Mouse (Mus musculus) adrenal gland, adult (tissue): ENCODE results near the gene Acd.

ENCODE experiments used
- DNase-seq, 2 experiments: peaks; one replicate each; pipeline ENCODE4 v3.0.0; 2022 to 2023; ENCODE audit warnings: low spot score in 1 of 2; ENCODE audit not compliant: inconsistent age in 2 of 2

The Acd gene

GRCm38 (mm10) chr8:105700966-105701824 is at the start of gene Acd, which contains the start of gene Pard6a:
TSS of gene Acd (minus strand) at chr8:105701102.
TSS of gene Pard6a (plus strand) at chr8:105701148.
- peak; percentile 96 to 99 for DNase-seq

- DNase-seq, result peak; percentile 88 to 93
Observed at GRCm38 (mm10) chr8:105750606-105751005, 49.7 kb upstream of the Acd start.

GRCm38 (mm10) chr8:105743301-105743700 is 42.4 kb upstream of the Acd start:
- peak in 1 of 2 experiments; percentile 34 for DNase-seq

- no peak for DNase-seq
Observed at GRCm38 (mm10) chr8:105739216-105739615, 38.3 kb upstream of the Acd start.

GRCm38 (mm10) chr8:105732186-105732585 is 31.3 kb upstream of the Acd start:
- no peak for DNase-seq

- DNase-seq, result peak; percentile 52 to 63
Observed at GRCm38 (mm10) chr8:105727397-105728124, 26.7 kb upstream of the Acd start.

GRCm38 (mm10) chr8:105725726-105726125 is 24.8 kb upstream of the Acd start:
- no peak for DNase-seq

- no peak for DNase-seq
Observed at GRCm38 (mm10) chr8:105722861-105723260, 22.0 kb upstream of the Acd start.

- peak; percentile 46 to 70 for DNase-seq
Observed at GRCm38 (mm10) chr8:105719637-105720036, 18.7 kb upstream of the Acd start.

- no peak for DNase-seq
Observed at GRCm38 (mm10) chr8:105716302-105716945, 15.5 kb upstream of the Acd start.

GRCm38 (mm10) chr8:105715042-105715441 is 14.1 kb upstream of the Acd start:
- DNase-seq, result peak in 1 of 2 experiments; percentile 43

- peak; percentile 84 to 95 for DNase-seq
Observed at GRCm38 (mm10) chr8:105714139-105714538, 13.2 kb upstream of the Acd start.

GRCm38 (mm10) chr8:105712286-105712685 is 11.4 kb upstream of the Acd start:
- no peak for DNase-seq

- no peak for DNase-seq
Observed at GRCm38 (mm10) chr8:105709317-105709716, 8.4 kb upstream of the Acd start.

GRCm38 (mm10) chr8:105708675-105709074 is 7.8 kb upstream of the Acd start:
- DNase-seq, result no peak

- peak; percentile 88 to 97 for DNase-seq
Observed at GRCm38 (mm10) chr8:105707498-105708403, 6.8 kb upstream of the Acd start, which contains the start of the genes 4933405L10Rik and Enkd1. TSS of gene 4933405L10Rik (plus strand) at chr8:105707655. TSS of gene Enkd1 (minus strand) at chr8:105708210.

GRCm38 (mm10) chr8:105706426-105706825 is 5.5 kb upstream of the Acd start:
- no peak for DNase-seq

GRCm38 (mm10) chr8:105704955-105705354 is 4.1 kb upstream of the Acd start:
- DNase-seq, result no peak

GRCm38 (mm10) chr8:105704146-105704812 is 3.4 kb upstream of the Acd start:
- DNase-seq, result no peak
